Mouse (Mus musculus): Measurements from ENCODE around the gene Clns1a. TPM values are rescaled to one million over a fixed set of nuclear protein-coding genes. Genes with fewer than 3 reads are reported as not detected.

Clns1a gene
- polyA plus RNA-seq, 1 experiment from 2014 or later: 170 TPM

Other genes starting within 250 kb of the Clns1a start
- gene Kctd14, start 245.3 kb upstream of the Clns1a start, polyA plus RNA-seq (2015; fragmentation: Nextera tagmentation; extraction: Ambion mirVana): 2.1 and 3.0 TPM in 2 replicates
- gene Ints4, start 215.7 kb upstream of the Clns1a start, polyA plus RNA-seq (2015; fragmentation: Nextera tagmentation; extraction: Ambion mirVana): 39.2 and 39.5 TPM in 2 replicates
- gene Aamdc, start 117.1 kb upstream of the Clns1a start, polyA plus RNA-seq (2015; fragmentation: Nextera tagmentation; extraction: Ambion mirVana): 56.8 and 58.3 TPM in 2 replicates
- 24.3 and 25.2 TPM in 2 replicates for gene Rsf1, start 116.7 kb upstream of the Clns1a start, polyA plus RNA-seq (2015; fragmentation: Nextera tagmentation; extraction: Ambion mirVana)
- 22.6 and 35.4 TPM in 2 replicates for gene Aqp11, start 41.7 kb downstream of the Clns1a start, polyA plus RNA-seq (2015; fragmentation: Nextera tagmentation; extraction: Ambion mirVana)
- gene Pak1, start 91.9 kb downstream of the Clns1a start, polyA plus RNA-seq (2015; fragmentation: Nextera tagmentation; extraction: Ambion mirVana): 117 and 134 TPM in 2 replicates
- not detected in 2 replicates for gene Gdpd4, start 223.3 kb downstream of the Clns1a start, polyA plus RNA-seq (2015; fragmentation: Nextera tagmentation; extraction: Ambion mirVana)